Mouse (Mus musculus): ENCODE measurements around the gene Ssna1.
A peak's percentile ranks its signal among the peaks of the same experiment; 100 is the strongest.

Ssna1 gene

GRCm38 (mm10) chr2:25271827-25272511, at the start of gene Ssna1, which contains the start of gene Anapc2:
Ssna1 (minus strand) TSS chr2:25272438.
Anapc2 (plus strand) TSS chr2:25272478.
- DNase-seq (ENCODE audit: low read depth, low spot score) = peak; percentile 97

- no peak for DNase-seq (ENCODE audit: low read depth, low spot score)
These were observed 47.8 kb upstream of the Ssna1 start for GRCm38 (mm10) chr2:25320084-25320483.

- DNase-seq (ENCODE audit: low read depth, low spot score) = peak; percentile 88
These were observed 46.9 kb upstream of the Ssna1 start, which contains the start of gene Grin1 for GRCm38 (mm10) chr2:25318971-25319773. Grin1 (minus strand) TSS chr2:25319187.

- DNase-seq (ENCODE audit: low read depth, low spot score) = peak; percentile 70
These were observed 46.1 kb upstream of the Ssna1 start for GRCm38 (mm10) chr2:25318119-25318966.

GRCm38 (mm10) chr2:25311491-25311891, 39.3 kb upstream of the Ssna1 start:
- peak; percentile 67 for DNase-seq (ENCODE audit: low read depth, low spot score)

GRCm38 (mm10) chr2:25310969-25311368, 38.7 kb upstream of the Ssna1 start:
- peak; percentile 54 for DNase-seq (ENCODE audit: low read depth, low spot score)

GRCm38 (mm10) chr2:25310180-25310579, 37.9 kb upstream of the Ssna1 start:
- no peak for DNase-seq (ENCODE audit: low read depth, low spot score)

- no peak for DNase-seq (ENCODE audit: low read depth, low spot score)
These were observed 33.5 kb upstream of the Ssna1 start for GRCm38 (mm10) chr2:25305587-25306359.

- peak; percentile 73 for DNase-seq (ENCODE audit: low read depth, low spot score)
These were observed 32.7 kb upstream of the Ssna1 start for GRCm38 (mm10) chr2:25304657-25305541.

GRCm38 (mm10) chr2:25303931-25304656, 31.9 kb upstream of the Ssna1 start:
- DNase-seq (ENCODE audit: low read depth, low spot score) = no peak

GRCm38 (mm10) chr2:25303452-25303851, 31.2 kb upstream of the Ssna1 start:
- DNase-seq (ENCODE audit: low read depth, low spot score) = no peak

GRCm38 (mm10) chr2:25298046-25298445, 25.8 kb upstream of the Ssna1 start:
- no peak for DNase-seq (ENCODE audit: low read depth, low spot score)

GRCm38 (mm10) chr2:25297093-25297492, 24.9 kb upstream of the Ssna1 start:
- no peak for DNase-seq (ENCODE audit: low read depth, low spot score)

GRCm38 (mm10) chr2:25293706-25294105, 21.5 kb upstream of the Ssna1 start:
- no peak for DNase-seq (ENCODE audit: low read depth, low spot score)

GRCm38 (mm10) chr2:25292856-25293255, 20.6 kb upstream of the Ssna1 start:
- peak; percentile 87 for DNase-seq (ENCODE audit: low read depth, low spot score)

GRCm38 (mm10) chr2:25292054-25292544, 19.9 kb upstream of the Ssna1 start:
- no peak for DNase-seq (ENCODE audit: low read depth, low spot score)

GRCm38 (mm10) chr2:25291184-25292053, 19.2 kb upstream of the Ssna1 start:
- DNase-seq (ENCODE audit: low read depth, low spot score) = no peak

- peak; percentile 60 for DNase-seq (ENCODE audit: low read depth, low spot score)
These were observed 18.5 kb upstream of the Ssna1 start for GRCm38 (mm10) chr2:25290816-25291130.
